Mouse (Mus musculus): ENCODE data around the gene Gm32802. TPM values are rescaled to one million over a fixed set of nuclear protein-coding genes. Genes with fewer than 3 reads are reported as not detected.
"Not testable (repeated sequence)": the region's sequence is repeated elsewhere in the genome, so short reads cannot be mapped to it uniquely, and the experiment has no call there.

Gm32802 gene
- polyA plus RNA-seq (2015; fragmentation: Nextera tagmentation; extraction: Ambion mirVana), result 0.06 TPM in 1 of 2 replicates, not detected in the other

- not testable (repeated sequence) for H3K36me3 ChIP-seq; H3K27ac ChIP-seq; H3K9me3 ChIP-seq; H3K27me3 ChIP-seq; H3K4me1 ChIP-seq; H3K4me3 ChIP-seq; H3K4me2 ChIP-seq (replicated peaks); H3K9ac ChIP-seq; ATAC-seq (ENCODE audit: low FRiP score, low read depth)
- WGBS, result no CpG with 5 or more reads among the region's 13 CpGs
Measured at GRCm38 (mm10) chr10:118258388-118258787, at the start of gene Gm32802. Gene Gm32802 (plus strand): TSS chr10:118258688.

DNA sequence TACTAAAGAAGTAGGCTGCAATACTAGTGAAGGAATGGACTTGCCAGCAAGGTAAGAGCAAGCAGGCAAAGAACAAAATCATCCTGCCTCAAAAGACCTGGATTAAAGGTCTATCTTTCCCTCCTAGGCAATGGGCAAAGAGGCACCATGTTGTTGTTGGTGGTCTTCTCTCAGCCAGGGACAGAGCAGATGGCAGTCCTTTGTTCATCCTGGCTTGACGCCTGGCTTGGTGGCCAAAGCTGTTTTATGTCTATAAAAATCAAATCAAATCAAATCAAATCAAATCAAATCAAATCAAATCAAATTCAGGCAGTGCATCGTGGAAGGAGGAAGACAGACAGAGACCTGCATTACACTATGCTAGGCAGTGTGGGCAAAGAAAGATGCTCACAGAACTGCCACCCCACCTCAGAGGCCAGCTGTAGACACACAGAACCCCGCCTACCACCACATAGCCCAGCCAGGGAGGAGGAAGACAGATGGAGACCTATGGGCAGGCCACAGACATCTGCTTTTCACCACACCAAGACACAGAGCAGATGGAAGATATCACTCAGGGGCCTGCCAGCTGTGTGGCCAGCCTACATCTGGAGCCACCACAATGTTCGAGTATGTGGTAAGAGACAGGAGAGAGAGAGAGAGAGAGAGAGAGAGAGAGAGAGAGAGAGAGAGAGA, 42.6 kb upstream of the Gm32802 start:
- 81% methylated on average over 2 of the region's 4 CpGs for WGBS
- not testable (repeated sequence) for H3K9me3 ChIP-seq; H3K4me2 ChIP-seq (replicated peaks); H3K4me3 ChIP-seq; H3K4me1 ChIP-seq; H3K27me3 ChIP-seq; ATAC-seq (ENCODE audit: low FRiP score, low read depth); H3K27ac ChIP-seq; H3K36me3 ChIP-seq; H3K9ac ChIP-seq

DNA sequence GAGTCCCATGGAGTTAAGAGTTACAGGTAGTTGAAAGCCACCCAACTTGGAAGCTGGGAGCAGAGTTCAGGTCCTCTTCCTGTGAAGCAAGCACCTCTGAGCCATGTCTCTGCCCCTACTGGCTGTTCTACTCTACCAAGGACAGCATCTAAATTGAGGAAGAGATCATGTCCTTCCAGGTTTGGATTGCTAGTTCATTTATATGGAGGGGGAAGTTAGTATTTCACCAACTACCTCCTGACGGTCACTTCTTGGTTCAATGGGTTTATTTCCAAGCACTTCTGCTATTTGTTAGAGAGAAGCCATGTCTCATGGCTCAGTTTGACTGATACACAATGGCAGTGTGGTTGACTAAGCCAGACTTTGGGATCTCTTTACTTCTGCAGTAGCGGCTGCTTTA, 30.9 kb upstream of the Gm32802 start:
- not testable (repeated sequence) for H3K9ac ChIP-seq; H3K27ac ChIP-seq; H3K36me3 ChIP-seq; H3K9me3 ChIP-seq; H3K27me3 ChIP-seq; H3K4me1 ChIP-seq; H3K4me2 ChIP-seq (replicated peaks); ATAC-seq (ENCODE audit: low FRiP score, low read depth); H3K4me3 ChIP-seq
- WGBS, result 100% methylated on average over 1 of the region's 2 CpGs

DNA sequence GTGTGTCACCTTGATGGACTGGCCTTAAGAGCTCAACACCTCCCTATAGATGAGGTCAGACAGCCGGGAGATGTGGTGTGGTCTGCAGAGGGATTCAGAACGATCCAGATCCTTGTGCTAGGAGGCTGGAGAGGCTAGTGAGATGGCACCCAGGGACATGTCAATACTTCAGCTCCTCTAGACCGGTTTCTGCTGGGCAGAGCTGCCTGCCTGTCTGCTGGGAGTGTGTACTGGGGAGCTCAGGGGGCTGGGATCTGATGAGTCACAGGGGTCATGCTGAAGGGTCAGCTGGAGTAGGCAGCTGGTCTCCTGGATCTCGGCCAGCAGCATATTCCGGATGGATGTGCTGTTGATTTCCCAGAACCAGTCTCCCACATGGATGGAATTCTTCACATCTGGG, 25.9 kb upstream of the Gm32802 start:
- not testable (repeated sequence) for H3K4me1 ChIP-seq; H3K27ac ChIP-seq; H3K27me3 ChIP-seq; H3K9ac ChIP-seq; ATAC-seq (ENCODE audit: low FRiP score, low read depth); H3K4me3 ChIP-seq; H3K36me3 ChIP-seq; H3K9me3 ChIP-seq; H3K4me2 ChIP-seq (replicated peaks)
- no CpG with 5 or more reads among the region's 5 CpGs for WGBS

- no CpG with 5 or more reads among the region's 13 CpGs for WGBS
- not testable (repeated sequence) for H3K27me3 ChIP-seq; H3K9ac ChIP-seq; H3K36me3 ChIP-seq; H3K4me3 ChIP-seq; ATAC-seq (ENCODE audit: low FRiP score, low read depth); H3K4me1 ChIP-seq; H3K9me3 ChIP-seq; H3K27ac ChIP-seq; H3K4me2 ChIP-seq (replicated peaks)
Measured at GRCm38 (mm10) chr10:118240680-118241079, 17.8 kb upstream of the Gm32802 start, which contains the start of gene Gm32717. Gene Gm32717 (minus strand): TSS chr10:118240780.

DNA sequence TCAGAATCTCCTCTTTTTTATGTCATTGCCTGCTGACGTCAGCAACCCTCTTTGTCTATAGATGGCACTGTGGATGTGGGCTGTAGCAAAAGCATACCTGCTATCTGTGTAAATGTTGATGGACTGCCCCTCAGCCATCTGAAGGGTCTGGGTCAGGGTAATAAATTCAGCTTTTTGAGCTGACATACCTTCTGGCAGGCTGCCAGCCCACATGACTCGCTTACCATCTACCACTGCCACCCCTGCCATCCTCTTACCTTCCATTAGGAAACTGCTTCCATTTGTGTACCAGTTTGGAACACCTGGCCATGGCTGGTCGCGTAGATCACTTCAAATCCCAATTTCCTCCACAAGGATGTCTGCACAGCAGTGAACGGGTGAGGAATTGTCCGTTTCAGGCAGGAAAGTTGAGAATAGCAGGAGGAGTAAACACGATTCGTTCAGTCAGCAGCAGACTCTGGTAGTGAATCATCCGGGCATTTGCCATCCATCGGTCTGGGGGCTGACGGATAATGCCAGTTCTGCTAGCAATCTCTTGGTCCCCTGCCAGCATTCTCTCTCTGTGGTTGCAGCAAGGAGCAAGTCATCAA, 9.4 kb upstream of the Gm32802 start:
- not testable (repeated sequence) for H3K27ac ChIP-seq; H3K4me2 ChIP-seq (replicated peaks); ATAC-seq (ENCODE audit: low FRiP score, low read depth); H3K27me3 ChIP-seq; H3K9me3 ChIP-seq; H3K4me1 ChIP-seq; H3K9ac ChIP-seq; H3K36me3 ChIP-seq; H3K4me3 ChIP-seq
- 79% methylated on average over 11 of the region's 11 CpGs for WGBS

- Histone ChIP-seq H3K9ac (no peak overlapping the region), H3K27ac (no peak overlapping the region), H3K27me3 (no peaks in the 10 kb centered on the region), H3K36me3 (no peaks in the 10 kb centered on the region), H3K4me2 (replicated peaks) (peak overlapping the region; percentile 46), H3K4me1 (no peaks in the 10 kb centered on the region), H3K4me3 (no peak overlapping the region), H3K9me3 (no peaks in the 10 kb centered on the region)
- WGBS, result 32% methylated on average over 10 of the region's 10 CpGs
- peak; percentile 54; the same call in 1 of the 2 replicates for ATAC-seq (ENCODE audit: low FRiP score, low read depth)
Measured at GRCm38 (mm10) chr10:118250852-118251295, 7.6 kb upstream of the Gm32802 start.

GRCm38 (mm10) chr10:118268812-118269211, 10.3 kb downstream of the Gm32802 start:
- not testable (repeated sequence) for H3K4me1 ChIP-seq; H3K36me3 ChIP-seq; ATAC-seq (ENCODE audit: low FRiP score, low read depth); H3K9me3 ChIP-seq; H3K4me3 ChIP-seq; H3K4me2 ChIP-seq (replicated peaks); H3K9ac ChIP-seq; H3K27ac ChIP-seq; H3K27me3 ChIP-seq
- no CpG with 5 or more reads among the region's 8 CpGs for WGBS

DNA sequence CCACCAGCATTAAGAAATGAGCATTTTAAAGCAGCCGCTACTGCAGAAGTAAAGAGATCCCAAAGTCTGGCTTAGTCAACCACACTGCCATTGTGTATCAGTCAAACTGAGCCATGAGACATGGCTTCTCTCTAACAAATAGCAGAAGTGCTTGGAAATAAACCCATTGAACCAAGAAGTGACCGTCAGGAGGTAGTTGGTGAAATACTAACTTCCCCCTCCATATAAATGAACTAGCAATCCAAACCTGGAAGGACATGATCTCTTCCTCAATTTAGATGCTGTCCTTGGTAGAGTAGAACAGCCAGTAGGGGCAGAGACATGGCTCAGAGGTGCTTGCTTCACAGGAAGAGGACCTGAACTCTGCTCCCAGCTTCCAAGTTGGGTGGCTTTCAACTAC, 12.9 kb downstream of the Gm32802 start:
- H3K9me3 ChIP-seq; H3K4me3 ChIP-seq; ATAC-seq (ENCODE audit: low FRiP score, low read depth); H3K4me1 ChIP-seq; H3K36me3 ChIP-seq; H3K9ac ChIP-seq; H3K27ac ChIP-seq; H3K4me2 ChIP-seq (replicated peaks); H3K27me3 ChIP-seq: not testable (repeated sequence)
- WGBS, result 100% methylated on average over 1 of the region's 2 CpGs

GRCm38 (mm10) chr10:118278069-118278468, 19.6 kb downstream of the Gm32802 start:
- not testable (repeated sequence) for H3K9me3 ChIP-seq; H3K36me3 ChIP-seq; H3K27ac ChIP-seq; H3K4me2 ChIP-seq (replicated peaks); H3K27me3 ChIP-seq; ATAC-seq (ENCODE audit: low FRiP score, low read depth); H3K4me1 ChIP-seq; H3K9ac ChIP-seq; H3K4me3 ChIP-seq
- WGBS, result no CpG with 5 or more reads among the region's 4 CpGs

DNA sequence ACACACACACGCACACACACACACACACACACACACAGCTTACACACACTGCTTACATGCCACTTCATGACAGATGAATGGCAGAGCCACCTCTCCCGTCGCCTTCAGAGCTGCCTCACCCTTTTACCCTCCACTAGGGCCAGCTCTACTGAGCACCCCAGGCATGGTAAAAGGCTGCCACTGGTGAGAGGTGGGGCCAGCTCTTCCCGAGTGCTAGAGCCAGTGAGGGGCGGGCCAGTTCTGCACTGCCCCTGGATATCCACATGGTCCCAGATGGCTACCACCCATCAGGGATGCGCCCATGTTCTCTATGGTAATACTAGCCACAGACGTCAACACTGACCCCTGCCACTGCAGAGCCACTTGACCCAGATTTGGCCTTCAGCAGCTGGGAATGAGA, 24.1 kb downstream of the Gm32802 start:
- H3K4me1 ChIP-seq; H3K36me3 ChIP-seq; H3K9ac ChIP-seq; H3K4me3 ChIP-seq; ATAC-seq (ENCODE audit: low FRiP score, low read depth); H3K4me2 ChIP-seq (replicated peaks); H3K9me3 ChIP-seq; H3K27ac ChIP-seq; H3K27me3 ChIP-seq: not testable (repeated sequence)
- WGBS, result 73% methylated on average over 6 of the region's 7 CpGs

- H3K9me3 ChIP-seq; H3K4me1 ChIP-seq; H3K4me2 ChIP-seq (replicated peaks); H3K27ac ChIP-seq; H3K4me3 ChIP-seq; H3K36me3 ChIP-seq; H3K27me3 ChIP-seq; H3K9ac ChIP-seq: not testable (repeated sequence)
- 0 out of 2 replicates have a peak, but pooled peaks have one; percentile 32 for ATAC-seq (ENCODE audit: low FRiP score, low read depth)
- 67% methylated on average over 3 of the region's 5 CpGs for WGBS
Measured at GRCm38 (mm10) chr10:118283016-118283415, 24.5 kb downstream of the Gm32802 start.

DNA sequence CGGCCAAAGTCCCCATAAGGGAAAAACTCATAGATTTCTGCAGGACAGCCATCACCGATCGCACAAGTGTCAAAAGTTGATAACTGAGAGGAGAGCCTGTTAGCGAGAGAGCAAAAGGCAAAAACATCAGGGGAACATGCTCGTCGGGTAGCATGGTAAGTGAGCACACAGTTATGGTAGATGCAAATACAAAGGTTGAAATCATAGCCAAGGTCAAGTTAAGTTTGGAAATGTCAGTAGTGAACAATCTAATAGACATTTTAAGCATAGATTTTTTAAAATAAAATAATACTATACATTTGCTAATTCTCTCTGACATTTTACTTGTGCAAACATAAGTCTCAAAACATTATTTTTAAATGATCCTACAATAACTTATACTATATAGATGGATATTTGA, 36.5 kb downstream of the Gm32802 start, which contains the start of gene Iltifb:
Gene Iltifb (minus strand): TSS at position 101 of the 400 bp plus-strand sequence.
- Histone ChIP-seq H3K27me3 (no peaks in the 10 kb centered on the region), H3K4me3 (no peak within 1 kb of the TSS), H3K9ac (no peak within 1 kb of the TSS), H3K36me3 (no peaks in the 10 kb centered on the region), H3K27ac (no peak within 1 kb of the TSS), H3K4me1 (no peaks in the 10 kb centered on the region), H3K4me2 (replicated peaks) (no peak within 1 kb of the TSS), H3K9me3 (no peaks in the 10 kb centered on the region)
- WGBS, result 92% methylated on average over 6 of the region's 6 CpGs
- no peak for ATAC-seq (ENCODE audit: low FRiP score, low read depth)

Data from limb, embryonic 13.5 days (tissue).